Mouse (Mus musculus) thymus, postnatal 10 days (tissue): ENCODE results near the gene Marcks.

Source experiments
- DNase-seq, 2 experiments: peaks; one replicate each; pipeline ENCODE4 v3.0.0; 2021; ENCODE audit warnings: low spot score in 2 of 2

Marcks gene

GRCm38 (mm10) chr10:37138778-37139442, at the start of gene Marcks:
TSS of gene Marcks (minus strand) at chr10:37138920.
- DNase-seq = peak; percentile 85 to 91

- DNase-seq = no peak
These were observed 38.4 kb upstream of the Marcks start for GRCm38 (mm10) chr10:37177071-37177470.

GRCm38 (mm10) chr10:37172416-37172950, 33.8 kb upstream of the Marcks start:
- no peak for DNase-seq

GRCm38 (mm10) chr10:37171711-37172415, 33.1 kb upstream of the Marcks start:
- DNase-seq = no peak

GRCm38 (mm10) chr10:37170878-37171277, 32.2 kb upstream of the Marcks start:
- DNase-seq = no peak

- no peak for DNase-seq
These were observed 31.7 kb upstream of the Marcks start for GRCm38 (mm10) chr10:37170466-37170865.

GRCm38 (mm10) chr10:37167527-37167926, 28.8 kb upstream of the Marcks start:
- DNase-seq = no peak

- DNase-seq = no peak
These were observed 21.0 kb upstream of the Marcks start for GRCm38 (mm10) chr10:37159731-37160130.

GRCm38 (mm10) chr10:37157156-37157555, 18.4 kb upstream of the Marcks start:
- no peak for DNase-seq

GRCm38 (mm10) chr10:37155131-37155530, 16.4 kb upstream of the Marcks start:
- DNase-seq = no peak

- DNase-seq = no peak
These were observed 13.0 kb upstream of the Marcks start for GRCm38 (mm10) chr10:37151539-37152271.

GRCm38 (mm10) chr10:37148016-37148415, 9.3 kb upstream of the Marcks start:
- DNase-seq = peak in 1 of 2 experiments; percentile 39

- DNase-seq = no peak
These were observed 6.7 kb upstream of the Marcks start for GRCm38 (mm10) chr10:37145456-37145855.

- no peak for DNase-seq
These were observed 2.9 kb upstream of the Marcks start for GRCm38 (mm10) chr10:37141621-37142020.

GRCm38 (mm10) chr10:37140736-37141451, 2.2 kb upstream of the Marcks start:
- DNase-seq = peak; percentile 72 to 81

GRCm38 (mm10) chr10:37140166-37140735, 1.5 kb upstream of the Marcks start:
- DNase-seq = peak in 1 of 2 experiments; percentile 19

GRCm38 (mm10) chr10:37139443-37140165, 884 bp upstream of the Marcks start:
- DNase-seq = peak; percentile 20 to 44

GRCm38 (mm10) chr10:37138311-37138731, 399 bp downstream of the Marcks start:
- peak; percentile 42 to 44 for DNase-seq

- DNase-seq = peak; percentile 58
These were observed 999 bp downstream of the Marcks start for GRCm38 (mm10) chr10:37137531-37138310.
